Mouse (Mus musculus): ENCODE measurements around the gene Nup188. TPM values are rescaled to one million over a fixed set of nuclear protein-coding genes. Genes with fewer than 3 reads are reported as not detected.

Nup188 gene
- 34.3 and 35.8 TPM in 2 replicates for total RNA-seq (2015)
- total RNA-seq (2017) = 21.6 and 21.7 TPM in 2 replicates

- ATAC-seq (replicated peaks; ENCODE audit: poor library complexity) = peak; percentile 93
Measured at GRCm38 (mm10) chr2:30286192-30287026, at the start of gene Nup188, which contains the start of gene Dolk. Gene Nup188, plus strand, starts transcription at chr2:30286397. Gene Dolk, minus strand, starts transcription at chr2:30286334.

GRCm38 (mm10) chr2:30236426-30237198, 49.6 kb upstream of the Nup188 start:
- ATAC-seq (replicated peaks; ENCODE audit: poor library complexity) = no peak

- peak; percentile 87 for ATAC-seq (replicated peaks; ENCODE audit: poor library complexity)
Measured at GRCm38 (mm10) chr2:30237199-30237880, 48.9 kb upstream of the Nup188 start, which contains the start of gene Lrrc8a. Gene Lrrc8a, plus strand, starts transcription at chr2:30237715.

- ATAC-seq (replicated peaks; ENCODE audit: poor library complexity) = peak; percentile 12
Measured at GRCm38 (mm10) chr2:30237881-30238280, 48.3 kb upstream of the Nup188 start.

GRCm38 (mm10) chr2:30238906-30239465, 47.2 kb upstream of the Nup188 start:
- ATAC-seq (replicated peaks; ENCODE audit: poor library complexity) = no peak

GRCm38 (mm10) chr2:30239777-30240176, 46.4 kb upstream of the Nup188 start:
- ATAC-seq (replicated peaks; ENCODE audit: poor library complexity) = peak; percentile 64

GRCm38 (mm10) chr2:30240267-30240666, 45.9 kb upstream of the Nup188 start, which contains the start of gene Gm28035:
Gene Gm28035, plus strand, starts transcription at chr2:30240567.
- ATAC-seq (replicated peaks; ENCODE audit: poor library complexity) = no peak

- no peak for ATAC-seq (replicated peaks; ENCODE audit: poor library complexity)
Measured at GRCm38 (mm10) chr2:30242509-30242908, 43.7 kb upstream of the Nup188 start.

GRCm38 (mm10) chr2:30243391-30243790, 42.8 kb upstream of the Nup188 start:
- ATAC-seq (replicated peaks; ENCODE audit: poor library complexity) = no peak

GRCm38 (mm10) chr2:30244595-30245178, 41.5 kb upstream of the Nup188 start:
- ATAC-seq (replicated peaks; ENCODE audit: poor library complexity) = no peak

- ATAC-seq (replicated peaks; ENCODE audit: poor library complexity) = no peak
Measured at GRCm38 (mm10) chr2:30247036-30247435, 39.2 kb upstream of the Nup188 start.

GRCm38 (mm10) chr2:30247681-30248080, 38.5 kb upstream of the Nup188 start:
- ATAC-seq (replicated peaks; ENCODE audit: poor library complexity) = no peak

- ATAC-seq (replicated peaks; ENCODE audit: poor library complexity) = no peak
Measured at GRCm38 (mm10) chr2:30249182-30249581, 37.0 kb upstream of the Nup188 start.

GRCm38 (mm10) chr2:30250166-30251128, 35.8 kb upstream of the Nup188 start:
- no peak for ATAC-seq (replicated peaks; ENCODE audit: poor library complexity)

GRCm38 (mm10) chr2:30251417-30252104, 34.6 kb upstream of the Nup188 start:
- ATAC-seq (replicated peaks; ENCODE audit: poor library complexity) = peak; percentile 95

GRCm38 (mm10) chr2:30252521-30252920, 33.7 kb upstream of the Nup188 start:
- ATAC-seq (replicated peaks; ENCODE audit: poor library complexity) = no peak

GRCm38 (mm10) chr2:30253809-30254208, 32.4 kb upstream of the Nup188 start:
- ATAC-seq (replicated peaks; ENCODE audit: poor library complexity) = no peak

- no peak for ATAC-seq (replicated peaks; ENCODE audit: poor library complexity)
Measured at GRCm38 (mm10) chr2:30255631-30256395, 30.4 kb upstream of the Nup188 start.

Data from megakaryocyte progenitor cell, adult 5-6 weeks (primary cell).